Mouse (Mus musculus): ENCODE measurements around the gene Ube2g1.
"Not testable (repeated sequence)": the region's sequence is repeated elsewhere in the genome, so short reads cannot be mapped to it uniquely, and the experiment has no call there.

Gene Ube2g1

GRCm38 (mm10) chr11:72695025-72695424 is 87.9 kb downstream of the Ube2g1 start:
- no peak for DNase-seq

GRCm38 (mm10) chr11:72696368-72696971 is 89.4 kb downstream of the Ube2g1 start:
- no peak for DNase-seq

- no peak for DNase-seq
These were observed 90.2 kb downstream of the Ube2g1 start for GRCm38 (mm10) chr11:72697323-72697722.

GRCm38 (mm10) chr11:72705111-72705510 is 98.0 kb downstream of the Ube2g1 start:
- DNase-seq, result not testable (repeated sequence)

GRCm38 (mm10) chr11:72712721-72713120 is 105.6 kb downstream of the Ube2g1 start:
- no peak for DNase-seq

GRCm38 (mm10) chr11:72718161-72718560 is 111.1 kb downstream of the Ube2g1 start:
- no peak for DNase-seq

- no peak for DNase-seq
These were observed 116.1 kb downstream of the Ube2g1 start for GRCm38 (mm10) chr11:72723165-72723564.

GRCm38 (mm10) chr11:72723871-72724270 is 116.8 kb downstream of the Ube2g1 start:
- peak; percentile 28 for DNase-seq

- DNase-seq, result peak; percentile 26
These were observed 118.9 kb downstream of the Ube2g1 start for GRCm38 (mm10) chr11:72726023-72726422.

GRCm38 (mm10) chr11:72733736-72734135 is 126.7 kb downstream of the Ube2g1 start:
- no peak for DNase-seq

GRCm38 (mm10) chr11:72734840-72735518 is 127.9 kb downstream of the Ube2g1 start:
- peak; percentile 11 for DNase-seq

- no peak for DNase-seq
These were observed 128.4 kb downstream of the Ube2g1 start for GRCm38 (mm10) chr11:72735519-72735860.
